Mouse (Mus musculus) yolk sac, embryonic 10.5 days (tissue): ENCODE results near the gene Mical3.

Source experiments
- DNase-seq: peaks from one replicate; pipeline ENCODE4 v3.0.0-alpha.2; 2017; ENCODE audit warnings: low spot score

Gene Mical3

DNA sequence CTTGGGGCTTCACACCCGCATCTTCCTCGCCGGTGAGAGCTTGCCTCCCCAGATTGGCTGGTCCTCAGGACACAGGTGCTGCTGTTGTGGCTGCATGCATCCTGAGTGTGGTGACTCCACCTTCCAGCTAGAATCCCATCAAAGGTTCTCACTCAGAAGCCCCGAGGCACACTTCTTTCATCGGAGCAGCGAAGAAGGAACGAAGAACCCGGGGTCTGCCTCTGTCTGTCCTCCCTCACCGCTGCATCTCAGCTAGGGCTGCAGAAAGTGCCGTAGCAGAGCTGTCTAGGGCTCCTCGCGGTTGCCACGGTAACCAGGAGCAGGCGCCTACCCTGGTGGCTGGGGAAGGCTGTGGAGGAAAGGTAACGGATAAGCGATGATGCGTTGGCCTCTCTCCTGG, at the start of gene Mical3:
Mical3 (minus strand) TSS at position 227 of the 400 bp plus-strand sequence.
- peak; percentile 34 for DNase-seq

DNA sequence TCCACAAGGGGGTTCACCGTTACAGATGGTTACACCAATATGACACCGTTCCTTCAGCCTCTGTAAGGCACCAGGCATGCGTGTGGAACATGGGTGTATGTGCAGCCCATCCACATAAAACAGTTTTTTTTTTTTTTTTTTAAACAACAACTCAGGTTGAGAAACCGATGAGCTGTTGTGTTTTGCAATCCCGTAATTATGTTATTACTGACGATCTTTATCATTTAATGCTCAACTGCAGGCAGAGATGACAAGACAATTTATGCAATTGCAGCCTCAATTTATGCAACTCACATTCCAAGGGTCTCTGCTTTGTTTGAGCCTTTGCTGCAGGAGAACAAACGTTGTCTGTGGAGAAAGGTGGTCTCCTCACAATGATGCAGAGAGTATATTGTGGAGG, 49.0 kb upstream of the Mical3 start:
- DNase-seq: no peak

DNA sequence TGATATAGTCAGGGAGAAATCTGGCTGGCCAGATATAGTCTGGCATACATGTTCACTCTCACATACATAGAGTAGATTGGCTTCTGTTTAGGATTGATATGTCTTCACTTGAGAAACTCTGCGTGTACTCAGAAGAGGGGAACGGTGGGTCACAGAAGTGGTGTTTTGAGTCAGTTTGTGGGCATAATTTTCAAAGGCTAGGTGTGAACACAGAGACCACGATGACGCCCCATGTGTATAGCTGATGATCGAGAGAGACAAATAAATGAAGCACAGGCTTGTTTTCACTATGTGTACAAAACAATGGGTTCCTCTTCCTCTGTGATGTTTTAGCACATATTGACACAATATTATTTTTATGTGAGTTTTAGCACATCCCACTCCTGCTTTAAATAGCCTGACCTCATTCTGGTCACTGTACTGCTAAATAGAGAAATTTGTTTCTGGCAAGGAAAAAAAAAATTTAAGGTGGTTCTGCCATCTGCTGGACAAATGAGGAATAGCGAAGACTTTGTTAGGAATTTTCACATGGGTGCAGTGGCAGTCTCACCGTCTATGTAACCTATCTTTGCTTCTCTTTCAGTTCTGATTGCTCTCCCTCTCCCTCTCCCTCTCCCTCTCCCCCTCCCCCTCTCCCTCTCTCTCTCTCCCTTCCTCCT, 48.0 kb upstream of the Mical3 start:
- DNase-seq: peak; percentile 61

DNA sequence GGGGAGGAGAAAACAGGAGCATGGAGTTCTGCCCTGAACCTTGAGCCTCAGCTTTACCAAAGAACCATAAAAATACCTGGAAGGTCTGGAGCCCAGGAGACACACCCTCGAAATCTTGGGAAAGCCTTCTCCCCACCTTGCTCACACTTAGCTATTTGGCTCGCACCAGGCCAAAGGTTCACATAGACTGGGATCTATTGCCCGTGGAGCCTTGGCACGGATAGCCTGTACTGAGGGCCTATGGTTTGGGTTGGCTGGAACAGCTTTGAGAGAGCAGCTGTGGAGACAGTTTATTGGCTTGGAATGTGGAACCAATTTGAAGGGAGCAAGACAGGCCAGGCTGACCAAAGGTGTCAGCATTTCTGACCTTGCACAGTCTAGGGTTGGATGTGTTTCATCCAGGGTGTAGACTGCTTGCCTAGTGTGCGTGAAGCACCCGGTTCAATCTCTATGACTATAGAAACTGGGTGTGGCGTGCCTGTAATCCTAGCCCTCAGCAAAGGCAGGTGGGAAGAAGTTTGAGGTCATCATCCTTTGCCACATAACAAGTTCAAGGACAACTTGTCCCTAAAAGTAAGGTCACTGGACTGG, 46.4 kb upstream of the Mical3 start:
- no peak for DNase-seq

DNA sequence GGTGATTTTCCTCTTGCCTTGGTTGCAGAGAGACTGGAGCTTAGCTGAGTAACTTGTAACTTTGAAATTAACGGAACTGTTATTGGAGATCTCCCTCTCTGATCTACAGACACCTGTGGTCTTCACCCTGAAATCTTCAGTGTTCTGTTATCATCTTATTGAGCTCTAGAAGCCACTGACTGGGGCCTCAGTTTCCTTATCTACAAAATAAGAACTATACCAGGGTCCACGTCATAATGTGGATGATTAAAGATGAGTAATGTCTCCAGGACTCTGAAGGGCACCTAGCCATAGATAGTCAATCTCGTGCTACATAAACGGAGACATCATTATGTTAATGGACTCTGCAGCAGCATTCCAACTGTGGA, 45.9 kb upstream of the Mical3 start:
- DNase-seq: no peak

DNA sequence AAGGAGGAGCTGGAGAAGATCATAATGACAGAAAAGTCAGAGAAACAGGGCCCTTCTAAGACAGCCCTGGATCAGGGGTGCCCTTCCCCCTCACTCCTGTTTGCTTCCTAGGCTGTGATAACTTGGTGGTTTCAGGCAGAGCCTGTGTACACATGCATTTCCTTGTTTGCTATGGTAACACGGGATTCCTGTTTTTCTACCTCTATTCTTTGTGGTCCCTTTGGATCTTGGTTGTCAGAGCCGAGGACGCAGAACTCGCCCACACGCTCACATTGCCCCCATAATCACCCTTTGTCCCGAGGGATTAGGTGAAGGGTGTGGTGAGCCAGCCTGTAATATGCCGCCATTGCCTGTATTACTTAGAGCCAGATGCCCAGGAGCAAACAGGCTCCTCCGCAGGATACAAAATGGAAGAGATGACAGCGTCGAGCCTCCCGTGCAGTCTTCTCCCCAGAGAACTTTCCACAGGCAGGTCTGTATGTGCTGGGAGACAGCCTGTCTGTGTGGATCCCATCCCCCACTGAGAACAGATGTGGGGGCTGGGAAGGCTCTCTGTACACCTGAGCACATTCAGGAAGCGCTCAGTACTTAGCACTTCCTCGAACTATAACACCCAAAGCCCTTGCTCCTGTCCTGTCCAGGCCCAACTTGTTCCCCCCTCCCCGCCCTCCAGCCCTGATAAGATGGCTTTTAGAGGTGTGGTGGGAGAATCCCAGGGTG, 45.4 kb upstream of the Mical3 start:
- DNase-seq: no peak

DNA sequence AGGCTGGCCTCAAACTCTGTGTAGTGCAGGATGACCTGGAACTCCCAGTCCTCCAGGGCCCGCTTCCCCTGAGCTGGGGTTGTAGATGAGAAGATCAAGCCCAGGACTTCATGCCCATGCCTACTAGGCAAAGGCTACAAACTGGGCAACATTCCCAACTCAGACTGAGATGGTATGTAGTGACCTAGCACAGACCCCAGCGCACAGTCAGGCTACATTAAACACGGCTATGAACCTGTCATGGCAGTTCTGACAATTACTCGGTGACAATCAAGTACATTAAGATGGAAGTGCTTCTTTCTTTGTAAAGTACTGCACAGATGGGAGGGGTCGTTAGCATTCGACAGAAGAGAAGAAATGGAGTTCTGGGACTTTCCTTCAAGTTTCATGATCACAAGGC, 44.0 kb upstream of the Mical3 start:
- no peak for DNase-seq

DNA sequence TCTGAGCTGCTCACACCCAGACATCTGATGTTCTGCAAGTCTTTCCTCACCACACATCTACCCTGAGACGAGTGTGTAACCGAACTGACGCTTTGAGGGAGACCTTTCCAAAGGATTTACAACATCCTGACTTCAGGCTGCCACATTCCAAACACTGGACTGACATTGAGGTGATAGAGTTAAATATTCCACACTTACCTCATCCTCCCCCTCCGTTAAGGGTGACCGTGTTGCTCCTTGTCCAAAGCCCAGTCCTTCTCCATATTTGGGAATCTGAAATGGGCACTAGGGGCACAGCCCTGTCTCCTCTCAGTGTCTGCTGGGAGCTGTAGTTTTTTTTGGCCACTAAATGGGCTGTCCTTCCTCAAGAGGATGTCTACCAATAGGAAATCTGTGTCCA, 42.7 kb upstream of the Mical3 start:
- DNase-seq: no peak

DNA sequence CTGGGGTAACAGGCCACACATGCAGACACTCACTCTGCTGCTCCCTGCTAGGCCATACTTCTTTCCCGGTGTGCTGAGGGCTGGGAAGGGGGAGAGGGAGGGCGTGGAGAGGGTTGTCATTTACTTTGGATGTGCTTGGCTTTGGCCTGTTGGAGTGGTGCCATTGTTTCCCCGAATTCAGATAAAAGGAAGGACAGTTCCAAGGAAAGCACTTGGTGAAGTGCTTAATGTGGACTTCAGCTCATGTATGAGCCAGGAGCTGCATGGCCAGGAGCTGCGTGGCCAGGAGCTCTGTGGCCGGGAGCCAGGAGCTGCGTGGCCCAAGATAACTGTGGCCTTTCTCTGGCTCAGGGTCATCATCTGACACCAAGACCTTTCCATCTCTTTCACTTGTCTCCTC, 40.3 kb upstream of the Mical3 start:
- DNase-seq: no peak

DNA sequence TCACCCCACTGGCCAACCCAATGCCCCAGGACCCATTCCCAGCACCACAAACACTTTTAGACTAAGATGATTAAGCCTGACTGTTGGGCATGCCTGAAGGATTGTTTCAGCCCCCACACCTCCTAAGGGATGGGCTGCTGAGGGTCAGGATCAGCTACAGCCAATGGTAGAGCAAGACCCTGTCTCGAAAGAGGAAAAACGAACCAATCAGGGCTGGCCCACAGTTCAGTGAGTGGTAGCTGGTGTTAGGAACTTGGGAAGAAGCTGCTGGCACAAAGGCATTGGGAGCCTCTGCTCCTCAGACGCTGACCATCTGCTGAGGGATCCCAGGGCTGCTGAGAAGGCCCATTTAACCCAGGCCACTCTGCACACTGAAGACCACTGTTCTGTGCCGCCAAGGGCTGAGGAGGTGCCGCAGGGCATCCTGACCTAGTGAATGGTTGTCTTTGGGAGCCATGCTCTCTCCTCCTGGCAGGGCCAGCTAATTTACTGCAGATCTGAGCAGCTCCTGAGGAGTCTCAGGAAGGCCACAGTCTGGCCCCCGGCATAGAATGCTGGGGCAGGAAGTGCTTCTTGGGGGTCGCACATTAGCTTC, 36.7 kb upstream of the Mical3 start:
- no peak for DNase-seq

DNA sequence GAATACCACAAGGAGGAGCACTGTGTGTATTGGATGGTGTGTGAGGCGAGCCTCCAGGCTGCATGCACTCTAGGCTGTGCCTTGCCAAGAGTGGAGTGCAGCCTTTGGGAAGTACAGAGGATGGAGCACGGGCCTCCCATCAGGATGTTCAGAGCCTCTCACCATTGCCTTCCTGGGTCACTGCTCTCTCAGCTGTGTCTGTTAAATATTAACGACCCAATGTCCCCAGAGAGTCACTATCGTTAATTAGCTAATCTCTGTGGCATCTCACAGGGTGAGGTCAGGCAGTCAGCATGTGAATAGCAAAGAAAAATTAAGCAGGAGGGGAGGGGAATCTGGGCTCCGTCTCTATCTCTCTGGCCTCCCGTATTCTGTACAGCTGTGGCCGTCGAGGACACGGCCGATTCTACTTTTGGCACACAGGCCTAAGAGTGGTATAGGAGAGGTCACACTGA, 35.3 kb upstream of the Mical3 start:
- DNase-seq: peak; percentile 59

DNA sequence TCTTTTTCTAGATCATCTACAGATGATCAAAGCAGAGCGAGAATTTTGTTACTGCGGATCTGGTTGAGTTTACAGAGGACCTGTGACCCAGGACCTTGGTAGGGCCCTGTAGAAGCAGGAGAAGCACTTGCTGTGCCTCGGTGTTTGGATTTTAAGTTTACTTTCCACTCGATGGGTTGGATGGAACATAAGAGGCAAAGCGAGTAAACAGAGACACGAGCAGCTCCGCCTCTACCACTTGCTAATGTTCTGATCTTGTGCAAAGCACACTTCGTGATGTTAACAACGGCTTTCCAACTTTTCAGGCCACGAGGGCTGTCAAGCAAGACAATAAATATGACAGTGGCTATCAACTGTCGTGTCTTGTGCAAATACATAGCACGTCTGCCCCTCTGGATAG, 31.8 kb upstream of the Mical3 start:
- DNase-seq: no peak

DNA sequence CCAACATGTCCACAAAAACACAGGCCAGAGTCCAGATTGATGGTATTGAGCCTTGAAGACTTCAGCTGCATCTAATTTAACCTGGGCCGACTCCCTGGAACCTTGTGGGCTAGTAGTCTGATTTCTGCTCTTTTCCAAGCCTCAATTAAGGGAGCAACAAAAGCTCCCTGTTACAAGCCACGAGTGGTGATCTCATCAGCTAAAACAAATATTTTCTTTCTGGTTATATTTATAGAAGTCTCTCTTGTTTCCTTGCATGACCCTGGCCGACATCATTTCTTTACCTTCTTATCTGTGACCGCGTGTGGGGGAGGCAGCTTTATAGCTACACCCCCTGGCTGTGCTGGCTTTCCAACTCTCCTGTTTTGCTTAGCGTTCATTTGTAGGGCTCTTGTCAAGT, 29.3 kb upstream of the Mical3 start:
- DNase-seq: no peak

DNA sequence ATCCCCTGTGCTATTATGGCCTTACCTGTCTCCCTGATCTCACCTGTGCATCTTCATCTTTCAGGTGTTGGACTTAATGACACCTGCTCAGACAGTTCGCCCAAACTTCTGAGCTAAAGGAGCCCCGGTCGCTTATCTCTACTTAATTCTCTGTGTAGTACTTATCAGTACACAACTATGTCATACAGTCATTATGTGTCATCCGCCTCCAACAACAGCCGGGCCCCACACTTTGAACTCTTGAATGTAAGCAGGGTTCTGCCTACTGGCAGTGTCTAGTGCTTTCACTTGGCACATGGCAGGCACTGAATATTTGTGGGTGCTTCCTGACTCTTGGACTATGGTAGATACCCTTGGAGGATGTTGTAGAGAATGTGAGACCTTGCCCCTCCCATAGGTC, 28.8 kb upstream of the Mical3 start:
- DNase-seq: no peak

DNA sequence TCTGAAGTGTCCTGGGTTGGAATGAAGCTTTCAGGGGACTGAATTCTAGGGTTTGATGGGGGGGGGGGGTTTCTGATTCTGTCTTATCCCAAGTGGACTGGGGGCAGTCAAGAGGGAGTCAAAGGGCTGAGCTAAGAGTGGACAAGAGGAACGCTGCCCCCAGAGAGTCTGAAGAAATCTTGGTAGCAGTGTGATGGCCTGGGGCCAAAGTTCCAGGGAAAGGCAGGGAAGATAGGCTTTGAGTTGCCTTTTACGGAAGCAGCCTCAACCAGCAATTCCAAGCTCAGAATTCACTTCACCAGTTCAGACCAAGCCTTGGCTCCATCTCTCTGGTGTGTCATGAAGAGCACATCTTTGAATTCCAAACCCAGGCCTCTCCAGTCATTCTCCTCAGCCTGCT, 25.2 kb upstream of the Mical3 start:
- DNase-seq: no peak

DNA sequence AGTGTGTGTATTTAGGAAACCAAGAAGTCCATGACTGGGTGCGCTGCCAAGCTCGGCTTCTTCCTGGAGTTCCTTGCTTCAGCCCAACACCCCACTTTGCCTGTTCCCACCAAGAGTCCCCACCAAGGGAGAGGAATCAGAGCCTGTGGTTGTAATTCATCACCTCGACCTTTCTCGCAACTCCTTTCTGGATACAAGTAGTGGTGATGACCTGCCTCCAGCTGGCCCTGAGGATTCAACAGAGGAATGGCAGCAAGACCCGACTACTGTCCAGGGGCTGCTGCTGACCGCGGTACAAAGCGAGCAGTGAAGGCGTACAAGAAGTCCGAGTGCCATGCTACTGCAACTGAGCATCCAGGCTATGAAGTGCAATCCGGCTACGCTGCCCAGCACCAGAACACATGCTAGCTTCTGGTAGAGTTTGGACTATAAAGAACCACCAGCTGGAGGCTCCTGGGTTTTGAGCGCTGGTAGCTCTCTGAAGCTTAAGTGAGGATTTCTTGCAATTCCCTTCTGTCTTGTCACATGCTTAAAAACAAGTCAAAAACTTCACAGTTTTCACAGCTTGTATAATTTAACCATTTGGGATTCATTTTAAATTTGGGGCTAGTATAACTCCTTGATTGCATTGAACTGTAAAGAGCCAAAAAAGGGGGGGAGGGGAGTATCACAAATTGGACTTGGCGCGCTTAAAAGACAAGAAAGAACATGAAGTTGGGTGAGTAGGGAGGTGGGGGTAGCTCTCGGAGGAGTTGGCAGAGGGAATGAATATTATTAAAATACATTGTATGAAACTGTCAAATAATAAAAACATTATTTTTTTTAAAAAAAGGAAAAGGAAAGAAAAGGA, 23.9 kb upstream of the Mical3 start:
- DNase-seq: no peak

DNA sequence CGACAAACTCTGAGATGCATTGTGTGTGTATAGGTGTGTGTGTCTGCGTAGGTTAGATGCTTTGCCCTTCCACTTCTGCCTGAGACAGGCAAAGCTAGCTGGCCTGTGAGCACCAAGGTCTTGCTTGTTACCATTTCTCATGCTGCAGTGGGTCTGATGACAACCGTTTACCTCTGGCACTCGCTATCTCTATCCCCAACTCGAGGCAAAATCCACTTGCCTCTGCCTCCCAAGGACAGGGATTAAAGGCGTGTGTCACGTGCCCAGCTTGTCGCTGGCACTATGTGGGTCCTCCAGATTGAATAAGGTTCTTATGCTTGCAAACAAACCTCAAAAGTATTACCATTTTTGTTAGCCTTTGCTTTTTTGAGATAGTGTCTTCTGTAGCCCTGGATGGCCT, 22.4 kb upstream of the Mical3 start:
- DNase-seq: no peak

DNA sequence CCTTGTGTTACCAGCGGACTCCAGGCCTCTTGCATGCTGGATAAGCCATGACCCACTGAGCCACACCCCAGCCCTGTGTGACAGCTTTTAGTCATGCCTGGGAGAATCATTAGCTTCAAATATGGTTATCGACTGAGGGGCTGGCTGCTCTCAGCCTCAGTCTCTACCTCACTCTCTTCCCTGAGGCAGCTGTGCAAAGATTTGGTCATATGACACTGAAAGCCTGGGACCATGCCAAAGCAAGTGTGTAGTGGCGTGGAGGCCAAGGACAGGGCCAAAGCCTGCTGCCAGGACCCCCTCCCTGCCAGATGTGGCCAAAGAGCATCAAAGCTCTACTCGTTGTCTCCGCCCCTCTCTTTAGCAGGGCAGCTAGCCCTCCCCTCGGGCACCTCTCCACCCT, 20.9 kb upstream of the Mical3 start:
- no peak for DNase-seq

DNA sequence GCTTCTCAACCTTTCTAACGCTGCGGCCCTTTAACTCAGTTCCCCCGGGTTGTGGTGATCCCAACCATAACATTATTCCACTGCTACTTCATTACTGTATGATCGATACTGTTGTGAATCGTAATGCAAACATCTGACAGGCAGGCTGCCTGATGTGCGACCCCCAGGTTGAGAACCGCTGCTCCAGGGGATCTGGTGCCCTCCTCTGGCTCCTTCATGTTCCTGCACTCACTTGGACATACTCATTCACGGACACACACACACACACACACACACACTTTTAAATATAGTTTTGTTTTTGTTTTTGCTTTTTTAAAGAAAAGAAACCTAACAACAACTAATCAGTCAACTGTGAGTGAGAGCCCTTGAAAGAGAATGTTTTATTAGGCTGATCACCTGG, 19.3 kb upstream of the Mical3 start:
- DNase-seq: no peak

DNA sequence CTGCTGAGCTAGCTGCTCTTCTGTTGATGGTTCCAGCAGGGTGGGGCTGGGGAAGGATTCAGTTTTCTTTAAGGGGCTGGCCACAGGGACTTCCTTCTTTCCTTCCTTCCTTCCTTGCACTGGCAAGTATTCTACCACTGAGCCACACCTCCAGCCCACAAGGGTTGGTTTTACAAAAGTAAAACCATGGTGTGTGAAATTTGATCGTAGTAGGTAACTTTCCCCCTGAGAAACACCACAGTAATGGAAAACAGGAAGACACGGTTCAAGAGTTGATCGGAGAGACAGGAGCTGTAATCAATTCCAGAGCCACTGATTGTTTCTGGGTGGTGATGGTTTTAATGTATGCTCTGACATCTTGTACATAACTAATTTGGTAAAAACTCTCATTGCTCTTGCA, 18.6 kb upstream of the Mical3 start:
- no peak for DNase-seq

DNA sequence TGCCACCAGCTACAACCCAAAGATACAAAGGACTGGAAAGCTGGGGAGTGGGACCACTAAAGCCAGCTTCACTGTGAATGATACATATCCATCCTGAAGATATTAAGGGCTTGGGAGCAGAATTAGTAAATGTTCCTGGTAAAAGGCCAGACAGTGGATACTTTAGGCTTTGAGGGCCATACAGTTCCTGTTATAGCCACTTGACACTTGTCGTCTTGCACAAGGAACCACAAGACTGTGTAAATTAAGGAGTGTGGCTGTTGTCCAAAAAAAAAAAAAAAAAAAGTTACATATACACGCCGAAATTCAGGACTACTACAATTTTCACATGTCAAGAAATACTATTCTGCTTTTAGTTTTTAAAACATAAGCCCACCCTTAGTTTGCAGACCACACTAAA, 17.6 kb upstream of the Mical3 start:
- no peak for DNase-seq

DNA sequence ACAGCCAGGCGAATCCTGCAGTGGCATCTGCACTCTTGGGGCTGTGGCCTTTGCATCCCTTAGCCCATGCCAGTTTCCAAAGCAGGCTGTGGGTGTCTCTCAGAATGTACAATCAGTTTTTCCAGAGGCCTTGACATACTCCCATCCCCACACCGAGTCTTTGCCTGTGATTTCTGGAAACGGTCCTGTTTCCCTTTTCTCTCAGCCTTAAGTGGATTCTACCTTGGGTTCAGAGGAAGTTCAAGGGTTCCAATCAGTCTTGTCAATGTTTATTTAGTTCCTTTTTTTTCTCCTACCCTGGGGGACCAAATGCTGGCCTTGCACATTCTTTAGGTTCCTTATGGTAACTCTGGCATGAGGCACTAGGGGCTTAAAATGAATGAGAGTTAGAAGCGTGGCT, 16.0 kb upstream of the Mical3 start:
- DNase-seq: peak; percentile 45
